Mouse (Mus musculus): ENCODE results near the gene Pou6f2. TPM values are rescaled to one million over a fixed set of nuclear protein-coding genes. Genes with fewer than 3 reads are reported as not detected.
A peak's percentile ranks its signal among the peaks of the same experiment; 100 is the strongest.

Pou6f2 gene
- polyA plus RNA-seq, 1 experiment: 0.94 TPM

GRCm38 (mm10) chr13:18124368-18124767 lies 273.1 kb downstream of the Pou6f2 start:
- Histone ChIP-seq H3K4me3 (ENCODE audit: insufficient read depth, low read length) (no peak overlapping the region), H3K27ac (ENCODE audit: insufficient read depth, low read length) (no peak overlapping the region), H3K4me1 (ENCODE audit: control insufficient read depth, insufficient read depth, low read length) (no peaks in the 10 kb centered on the region)
- TF ChIP-seq CTCF (IDR thresholded peaks at IDR 0.05; ENCODE audit: extremely low read depth, insufficient read depth, low read length) (peak; percentile 64), POLR2A (IDR thresholded peaks at IDR 0.05; ENCODE audit: extremely low read depth, insufficient read depth, low read length) (no peak)

GRCm38 (mm10) chr13:18120406-18120805 lies 277.1 kb downstream of the Pou6f2 start:
- H3K27ac ChIP-seq (ENCODE audit: insufficient read depth, low read length): no peak overlapping the region
- TF ChIP-seq POLR2A (IDR thresholded peaks at IDR 0.05; ENCODE audit: extremely low read depth, insufficient read depth, low read length) (no peak), CTCF (IDR thresholded peaks at IDR 0.05; ENCODE audit: extremely low read depth, insufficient read depth, low read length) (no peak)
- no peaks in the 10 kb centered on the region for H3K4me1 ChIP-seq (ENCODE audit: control insufficient read depth, insufficient read depth, low read length)
- no peak overlapping the region for H3K4me3 ChIP-seq (ENCODE audit: insufficient read depth, low read length)

GRCm38 (mm10) chr13:18081443-18082119 lies 315.9 kb downstream of the Pou6f2 start:
- H3K4me1 ChIP-seq (ENCODE audit: control insufficient read depth, insufficient read depth, low read length): no peaks in the 10 kb centered on the region
- no peak for TF ChIP-seq POLR2A (IDR thresholded peaks at IDR 0.05; ENCODE audit: extremely low read depth, insufficient read depth, low read length)
- TF ChIP-seq CTCF (IDR thresholded peaks at IDR 0.05; ENCODE audit: extremely low read depth, insufficient read depth, low read length): no peak
- H3K4me3 ChIP-seq (ENCODE audit: insufficient read depth, low read length): no peak overlapping the region
- no peak overlapping the region for H3K27ac ChIP-seq (ENCODE audit: insufficient read depth, low read length)

All from cortical plate, adult 2 months (tissue).